Mouse (Mus musculus) kidney, postnatal 0 days (tissue): ENCODE results near the gene Arhgef28. TPM values are rescaled to one million over a fixed set of nuclear protein-coding genes. Genes with fewer than 3 reads are reported as not detected.
"Not testable (repeated sequence)": the region's sequence is repeated elsewhere in the genome, so short reads cannot be mapped to it uniquely, and the experiment has no call there.

Source experiments
- ATAC-seq: fragments of 200-750 bp; cut with Nextera tagmentation; replicated peaks from 2 replicates; pipeline ENCODE4 v1.8.0; 2017; ENCODE audit warnings: low read depth, moderate number of reproducible peaks, moderate TSS enrichment, moderate library complexity; ENCODE audit not compliant: low FRiP score
- DNase-seq: peaks from one replicate; pipeline ENCODE4 v3.0.0-alpha.2; 2016; ENCODE audit warnings: low spot score
- H3K27ac ChIP-seq: fragments of 300-500 bp; sonication (generic); 2 replicates; pipeline ENCODE4 v1.5.1; 2014; ENCODE audit warnings: mild to moderate bottlenecking
- H3K27me3 ChIP-seq: fragments of 300-500 bp; sonication (generic); 2 replicates; pipeline ENCODE4 v1.6.1; 2014; ENCODE audit warnings: low read length, mixed read lengths; ENCODE audit not compliant: insufficient read depth
- H3K36me3 ChIP-seq: fragments of 300-500 bp; sonication (generic); 2 replicates; pipeline ENCODE4 v1.6.1; 2014; ENCODE audit warnings: low read length, mixed read lengths; ENCODE audit not compliant: insufficient read depth
- H3K4me1 ChIP-seq: fragments of 300-500 bp; sonication (generic); replicated peaks from 2 replicates; pipeline ENCODE4 v1.6.1; 2014; ENCODE audit warnings: antibody characterized with exemption, low read length, mixed read lengths; ENCODE audit not compliant: insufficient read depth
- H3K4me2 ChIP-seq: fragments of 300-500 bp; sonication (generic); 2 replicates; pipeline ENCODE4 v1.6.1; 2014; ENCODE audit warnings: mild to moderate bottlenecking, low read length, moderate library complexity, mixed read lengths
- H3K4me3 ChIP-seq: fragments of 300-500 bp; sonication (generic); replicated peaks from 2 replicates; pipeline ENCODE4 v1.5.1; 2014; ENCODE audit warnings: low read depth, low read length
- H3K9ac ChIP-seq: fragments of 300-500 bp; sonication (generic); 2 replicates; pipeline ENCODE4 v1.6.1; 2014; ENCODE audit warnings: low read depth, low read length
- H3K9me3 ChIP-seq: fragments of 300-500 bp; sonication (generic); replicated peaks from 2 replicates; pipeline ENCODE4 v1.6.1; 2016; ENCODE audit warnings: low read length, inconsistent platforms, mixed read lengths
- CTCF ChIP-seq: IDR thresholded peaks from 2 replicates; pipeline ENCODE4 v1.5.1; 2016; ENCODE audit warnings: antibody characterized with exemption, low read depth, mild to moderate bottlenecking, moderate library complexity
- WGBS: fragments of 180-500 bp; shearing (Covaris S2); extraction: QIAGEN DNeasy Blood & Tissue Kit; methylation state at CpG from one replicate; pipeline ENCODE4 v1.1.7; 2014; 5-methylcytosine and 5-hydroxymethylcytosine counted together
- polyA plus RNA-seq: library from polyadenylated mRNA; unstranded; fragments of >200 nt; fragmentation: Nextera tagmentation; extraction: Ambion mirVana; gene quantifications from 2 replicates; pipeline ENCODE4 v1.2.1, GENCODE M21; 2015

Arhgef28 gene
- polyA plus RNA-seq, 1 experiment from 2014 or later = 58.3 TPM

GRCm38 (mm10) chr13:98115051-98115450, 91.2 kb downstream of the Arhgef28 start:
- WGBS = 80% methylated on average over 4 of the region's 4 CpGs
- DNase-seq (no peak), ATAC-seq (no peak)
- Histone ChIP-seq H3K36me3 (no peaks in the 10 kb centered on the region), H3K9ac (no peak overlapping the region), H3K4me1 (no peaks in the 10 kb centered on the region), H3K9me3 (no peaks in the 10 kb centered on the region), H3K4me2 (no peak overlapping the region), H3K4me3 (no peak overlapping the region), H3K27me3 (no peaks in the 10 kb centered on the region), H3K27ac (no peak overlapping the region)
- TF ChIP-seq CTCF = no peak

- no peak for TF ChIP-seq CTCF
- 38% methylated on average over 7 of the region's 7 CpGs for WGBS
- Histone ChIP-seq H3K36me3 (no peaks in the 10 kb centered on the region), H3K9me3 (no peaks in the 10 kb centered on the region), H3K4me1 (no peaks in the 10 kb centered on the region), H3K27ac (no peak overlapping the region), H3K4me2 (no peak overlapping the region), H3K4me3 (no peak overlapping the region), H3K27me3 (no peaks in the 10 kb centered on the region), H3K9ac (no peak overlapping the region)
- no peak for ATAC-seq
- no peak for DNase-seq
Observed at GRCm38 (mm10) chr13:98112812-98113503, 93.3 kb downstream of the Arhgef28 start.

- no peak overlapping the region for H3K27ac ChIP-seq
- no peak overlapping the region for H3K9ac ChIP-seq
- 83% methylated on average over 5 of the region's 5 CpGs for WGBS
- H3K9me3 ChIP-seq = 0 out of 2 replicates have a peak, but pooled peaks cover 2% of the 10 kb centered on the region
- DNase-seq (no peak), ATAC-seq (no peak)
- H3K4me3 ChIP-seq = no peak overlapping the region
- H3K4me2 ChIP-seq = no peak overlapping the region
- no peaks in the 10 kb centered on the region for H3K4me1 ChIP-seq
- no peaks in the 10 kb centered on the region for H3K27me3 ChIP-seq
- TF ChIP-seq CTCF = no peak
- no peaks in the 10 kb centered on the region for H3K36me3 ChIP-seq
Observed at GRCm38 (mm10) chr13:98111531-98111930, 94.7 kb downstream of the Arhgef28 start.

DNA sequence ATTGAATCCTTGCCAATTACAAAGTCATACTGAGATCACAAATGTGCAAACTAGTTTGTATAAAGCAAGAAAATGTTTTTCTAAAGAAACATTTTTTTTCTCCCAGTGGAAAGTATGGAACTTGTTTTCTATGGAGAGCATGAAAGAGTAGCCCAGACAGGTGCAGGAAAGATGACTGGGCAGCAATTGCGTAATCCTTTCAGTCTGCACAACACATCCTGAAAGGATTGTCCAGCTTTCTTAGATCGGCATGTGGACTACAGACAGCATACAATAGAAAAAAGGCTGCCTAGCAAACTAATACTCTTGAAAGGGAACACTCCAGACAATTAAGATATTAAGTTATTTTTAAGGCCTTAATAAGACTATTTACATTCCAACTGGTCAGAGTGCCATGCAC, 95.2 kb downstream of the Arhgef28 start:
- Histone ChIP-seq H3K27ac (no peak overlapping the region), H3K4me1 (no peaks in the 10 kb centered on the region), H3K9ac (no peak overlapping the region), H3K4me3 (no peak overlapping the region), H3K9me3 (0 out of 2 replicates have a peak, but pooled peaks cover 3% of the 10 kb centered on the region), H3K4me2 (no peak overlapping the region), H3K27me3 (no peaks in the 10 kb centered on the region), H3K36me3 (no peaks in the 10 kb centered on the region)
- DNase-seq (no peak), ATAC-seq (no peak)
- TF ChIP-seq CTCF = no peak
- WGBS = 68% methylated on average over 2 of the region's 2 CpGs

DNA sequence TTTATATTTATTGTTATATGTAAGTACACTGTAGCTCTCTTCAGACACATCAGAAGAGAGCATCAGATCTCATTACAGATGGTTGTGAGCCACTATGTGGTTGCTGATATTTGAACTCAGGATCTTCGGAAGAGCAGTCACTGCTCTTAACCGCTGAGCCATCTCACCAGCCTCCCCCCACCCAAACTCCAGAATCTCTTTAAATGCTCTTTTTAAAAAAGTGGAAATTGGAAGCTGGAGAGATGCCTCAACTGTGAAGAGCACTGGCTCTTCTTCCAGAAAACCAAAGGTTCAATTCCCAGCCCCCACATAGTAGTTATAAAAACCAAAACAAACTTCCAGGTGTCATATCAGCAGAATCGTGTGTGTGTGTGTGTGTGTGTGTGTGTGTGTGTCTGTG, 97.8 kb downstream of the Arhgef28 start:
- not testable (repeated sequence) for H3K36me3 ChIP-seq, H3K4me3 ChIP-seq, DNase-seq, H3K4me2 ChIP-seq, H3K27me3 ChIP-seq, H3K9ac ChIP-seq, H3K4me1 ChIP-seq, ATAC-seq, H3K9me3 ChIP-seq, H3K27ac ChIP-seq
- WGBS = 90% methylated on average over 3 of the region's 3 CpGs

GRCm38 (mm10) chr13:98107621-98108020, 98.6 kb downstream of the Arhgef28 start:
- 0 out of 2 replicates have a peak, but pooled peaks cover 3% of the 10 kb centered on the region for H3K9me3 ChIP-seq
- H3K36me3 ChIP-seq = no peaks in the 10 kb centered on the region
- no peak for TF ChIP-seq CTCF
- 80% methylated on average over 2 of the region's 2 CpGs for WGBS
- H3K4me3 ChIP-seq = no peak overlapping the region
- H3K27me3 ChIP-seq = no peaks in the 10 kb centered on the region
- H3K4me2 ChIP-seq = no peak overlapping the region
- no peak overlapping the region for H3K27ac ChIP-seq
- no peak overlapping the region for H3K9ac ChIP-seq
- H3K4me1 ChIP-seq = no peaks in the 10 kb centered on the region
- DNase-seq (no peak), ATAC-seq (no peak)

GRCm38 (mm10) chr13:98095966-98096365, 110.3 kb downstream of the Arhgef28 start:
- 57% methylated on average over 4 of the region's 4 CpGs for WGBS

More at GRCm38 (mm10) chr13:98095966-98096365, 110.3 kb downstream of the Arhgef28 start:
- Histone ChIP-seq H3K27me3 (no peaks in the 10 kb centered on the region), H3K4me2 (no peak overlapping the region), H3K4me3 (no peak overlapping the region), H3K9ac (no peak overlapping the region), H3K4me1 (no peaks in the 10 kb centered on the region), H3K9me3 (no peaks in the 10 kb centered on the region), H3K36me3 (no peaks in the 10 kb centered on the region), H3K27ac (no peak overlapping the region)
- no peak for ATAC-seq
- DNase-seq = no peak
- TF ChIP-seq CTCF = no peak
